Comparison of ENCODE assay signal across 15 mouse cellular contexts in genomic region chr13:36199288-36199687, GRCm38 (mm10).
"Had no signal": no experiment of that assay in that cellular context is flagged by ENCODE, and none has a peak within 500 bp of the region (broad histone marks: within the 10 kb centered on the region; RNA-seq: fewer than 3 reads in every experiment).

No protein-coding gene starts in this region.

- DNase-seq: kidney, adult 18-20 months; kidney, adult 9 months; kidney, postnatal 14 days; kidney, postnatal 4 days; layer of hippocampus, adult 9-11 months; lung, embryonic 14.5 days; lung, postnatal 4 days; midbrain, embryonic 14.5 days; right cerebral cortex, adult 18-20 months; right cerebral cortex, postnatal 14 days; right cerebral cortex, postnatal 4 days; thymus, postnatal 25 days had no signal

- H3K4me2 ChIP-seq: lung, embryonic 14.5 days; midbrain, embryonic 11.5 days had no signal

- ATAC-seq: intestine, embryonic 16.5 days; lung, postnatal 0 days had no signal

- H3K9ac ChIP-seq: lung, embryonic 14.5 days had no signal
